Mouse (Mus musculus) hindbrain, embryonic 12.5 days (tissue): ENCODE results near the gene Pip4k2b. TPM values are rescaled to one million over a fixed set of nuclear protein-coding genes. Genes with fewer than 3 reads are reported as not detected.
A peak's percentile ranks its signal among the peaks of the same experiment; 100 is the strongest.
"Not testable (repeated sequence)": the region's sequence is repeated elsewhere in the genome, so short reads cannot be mapped to it uniquely, and the experiment has no call there.

ENCODE experiments used
- ATAC-seq: fragments of 200-750 bp; cut with Nextera tagmentation; 2 replicates; pipeline ENCODE4 v1.8.0; 2017; ENCODE audit warnings: moderate TSS enrichment; ENCODE audit not compliant: low FRiP score
- H3K27ac ChIP-seq: fragments of 300-500 bp; sonication (generic); 2 replicates; pipeline ENCODE4 v1.5.1; 2016; ENCODE audit warnings: mild to moderate bottlenecking
- H3K27me3 ChIP-seq: fragments of 300-500 bp; sonication (generic); 2 replicates; pipeline ENCODE4 v1.6.1; 2016; ENCODE audit warnings: mild to moderate bottlenecking
- H3K36me3 ChIP-seq: fragments of 300-500 bp; sonication (generic); 2 replicates; pipeline ENCODE4 v1.6.1; 2016; ENCODE audit warnings: mild to moderate bottlenecking
- H3K4me1 ChIP-seq: fragments of 300-500 bp; sonication (generic); 2 replicates; pipeline ENCODE4 v1.6.1; 2016
- H3K4me2 ChIP-seq: fragments of 300-500 bp; sonication (generic); replicated peaks from 2 replicates; pipeline ENCODE4 v1.6.1; 2016; ENCODE audit warnings: mild to moderate bottlenecking
- H3K4me3 ChIP-seq: fragments of 300-500 bp; sonication (generic); 2 replicates; pipeline ENCODE4 v1.5.1; 2016; ENCODE audit warnings: mild to moderate bottlenecking
- H3K9ac ChIP-seq: fragments of 300-500 bp; sonication (generic); 2 replicates; pipeline ENCODE4 v1.6.1; 2016; ENCODE audit warnings: mild to moderate bottlenecking, moderate library complexity
- H3K9me3 ChIP-seq: fragments of 300-500 bp; sonication (generic); replicated peaks from 2 replicates; pipeline ENCODE4 v1.6.1; 2016; ENCODE audit warnings: mild to moderate bottlenecking
- WGBS: fragments of 180-500 bp; shearing (Covaris S2); methylation state at CpG from one replicate; pipeline ENCODE4 v1.1.7; 2016; 5-methylcytosine and 5-hydroxymethylcytosine counted together
- polyA plus RNA-seq: library from polyadenylated mRNA; unstranded; fragments of >200 nt; fragmentation: Nextera tagmentation; extraction: Ambion mirVana; gene quantifications from 2 replicates; pipeline ENCODE4 v1.2.1, GENCODE M21; 2016

The Pip4k2b gene
- polyA plus RNA-seq, 1 experiment from 2014 or later, result 2.6 TPM

DNA sequence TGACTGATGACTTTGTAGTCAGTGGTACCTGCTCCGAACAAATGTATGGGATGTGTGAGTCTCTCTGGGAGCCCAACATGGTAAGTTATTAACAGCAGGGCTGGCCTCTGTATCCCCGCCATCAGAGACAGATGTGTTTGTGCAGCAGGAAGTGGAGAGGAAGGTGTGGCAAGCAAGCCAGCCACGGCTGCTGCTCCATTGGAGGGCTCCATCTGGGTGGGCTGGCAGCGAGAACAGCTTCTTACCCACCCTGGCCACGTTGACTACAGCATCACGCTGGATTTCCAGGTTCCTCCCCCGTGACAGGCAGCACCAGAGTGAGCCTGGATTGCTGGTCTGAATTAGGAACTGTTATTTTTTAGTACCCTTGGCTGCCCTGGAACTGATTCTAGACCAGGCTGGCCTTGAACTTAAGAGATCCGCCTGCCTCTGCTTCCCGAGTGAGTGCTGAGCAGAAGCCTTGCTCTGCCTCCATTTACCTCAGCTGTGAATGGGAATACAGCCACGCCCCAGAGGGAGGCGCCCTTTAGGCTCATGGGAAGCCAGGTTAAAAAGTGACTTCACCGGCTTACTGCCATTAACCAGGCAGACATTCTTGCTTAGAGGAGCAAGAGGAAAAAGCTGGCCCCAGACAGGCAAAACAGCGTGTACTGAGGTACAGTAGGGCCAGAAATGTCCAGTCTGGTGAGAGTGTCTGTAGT is 33.2 kb downstream of the Pip4k2b start:
- Histone ChIP-seq H3K4me1 (no peaks in the 10 kb centered on the region), H3K27me3 (no peaks in the 10 kb centered on the region), H3K36me3 (peaks cover 79% of the 10 kb centered on the region), H3K27ac (no peak overlapping the region), H3K9ac (no peak overlapping the region), H3K4me2 (no peak overlapping the region), H3K9me3 (0 out of 2 replicates have a peak, but pooled peaks cover 6% of the 10 kb centered on the region), H3K4me3 (no peak overlapping the region)
- no peak for ATAC-seq
- 86% methylated on average over 13 of the region's 13 CpGs for WGBS

DNA sequence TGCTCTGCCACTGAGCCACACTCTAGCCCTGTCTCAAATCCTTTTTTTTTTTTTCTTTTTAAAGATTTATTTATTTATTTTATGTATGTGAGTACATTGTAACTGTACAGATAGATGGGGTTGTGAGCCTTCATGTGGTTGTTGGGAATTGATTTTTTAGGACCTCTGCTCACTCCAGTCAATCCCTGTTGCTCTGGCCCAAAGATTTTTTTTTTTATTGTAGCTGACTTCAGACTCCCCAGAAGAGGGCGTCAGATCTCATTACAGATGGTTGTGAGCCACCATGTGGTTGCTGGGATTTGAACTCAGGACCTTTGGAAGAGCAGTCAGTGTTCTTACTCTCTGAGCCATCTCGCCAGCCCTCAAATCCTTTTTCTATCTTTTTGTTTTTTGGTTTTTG is 34.4 kb downstream of the Pip4k2b start:
- H3K4me1 ChIP-seq, H3K27me3 ChIP-seq, H3K9me3 ChIP-seq, H3K27ac ChIP-seq, H3K4me3 ChIP-seq, ATAC-seq, H3K9ac ChIP-seq, H3K4me2 ChIP-seq: not testable (repeated sequence)
- H3K36me3 ChIP-seq, result peaks cover 76% of the 10 kb centered on the region
- 83% methylated on average over 2 of the region's 2 CpGs for WGBS

DNA sequence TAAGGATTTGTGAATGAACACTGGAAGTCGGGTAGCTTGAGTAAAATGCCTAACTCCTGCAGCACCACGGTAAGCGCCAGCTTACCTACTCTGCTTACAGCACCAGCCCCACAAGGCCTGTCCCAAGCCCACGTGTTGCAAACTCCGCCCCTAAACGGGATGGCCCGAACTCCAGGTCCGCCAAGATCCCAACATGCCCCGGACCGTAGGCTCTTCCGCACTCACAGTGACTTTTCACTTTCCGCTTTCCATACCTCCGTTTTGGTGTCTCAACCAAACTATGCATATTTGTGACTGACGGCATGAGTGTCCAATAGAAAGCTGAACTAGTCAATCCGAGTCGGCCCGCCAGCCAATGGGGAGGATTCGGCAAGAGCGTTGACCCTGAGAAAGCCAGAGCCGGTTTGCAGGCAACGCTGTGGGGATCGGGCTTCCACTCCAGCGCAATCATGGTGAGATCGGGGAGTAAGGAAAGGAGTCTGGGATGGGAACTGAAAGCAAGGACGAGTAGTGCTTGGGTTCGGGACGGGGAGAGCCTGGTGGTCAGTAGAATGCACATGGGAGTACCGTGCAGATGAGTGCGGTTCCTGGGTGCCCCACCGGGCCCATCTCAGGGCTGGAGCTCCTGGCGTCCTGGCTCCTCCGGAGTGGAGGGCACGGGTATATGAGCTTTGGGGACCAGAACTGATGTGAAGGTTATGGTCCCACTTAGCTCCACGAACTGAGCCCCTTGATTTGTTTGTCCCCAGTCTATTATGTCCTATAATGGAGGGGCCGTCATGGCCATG is 41.3 kb downstream of the Pip4k2b start, which contains the start of gene Psmb3:
Psmb3 (plus strand) TSS at position 361 of the 788 bp plus-strand sequence.
- Histone ChIP-seq H3K4me1 (peaks cover 23% of the 10 kb centered on the region), H3K9me3 (no peaks in the 10 kb centered on the region), H3K4me2 (peak within 1 kb of the TSS; percentile 87), H3K9ac (peak within 1 kb of the TSS; percentile 80), H3K27ac (peak within 1 kb of the TSS; percentile 68), H3K4me3 (peak within 1 kb of the TSS; percentile 85), H3K27me3 (no peaks in the 10 kb centered on the region), H3K36me3 (peaks cover 25% of the 10 kb centered on the region)
- peak; percentile 81 for ATAC-seq
- WGBS, result under 1% methylated on average over 35 of the region's 35 CpGs

DNA sequence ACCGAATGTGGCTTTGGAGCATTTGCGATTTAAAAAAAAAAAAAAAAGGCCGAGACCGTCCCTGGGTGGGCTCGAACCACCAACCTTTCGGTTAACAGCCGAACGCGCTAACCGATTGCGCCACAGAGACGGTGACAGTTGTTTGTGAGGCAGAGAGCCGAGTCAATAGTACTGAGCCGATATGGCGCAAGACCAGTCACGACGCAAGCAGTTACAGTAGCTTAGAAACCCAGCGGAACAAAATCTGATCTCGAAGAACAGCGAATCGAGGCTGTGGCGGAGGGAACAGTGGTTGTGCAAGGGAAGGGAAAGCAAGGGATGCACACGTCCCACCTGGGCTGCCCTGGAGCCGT is 42.1 kb downstream of the Pip4k2b start:
- peaks cover 17% of the 10 kb centered on the region for H3K36me3 ChIP-seq
- under 1% methylated on average over 24 of the region's 24 CpGs for WGBS
- peak overlapping the region; percentile 59 for H3K9ac ChIP-seq
- peak overlapping the region; percentile 87 for H3K4me2 ChIP-seq
- no peaks in the 10 kb centered on the region for H3K9me3 ChIP-seq
- no peaks in the 10 kb centered on the region for H3K27me3 ChIP-seq
- peak overlapping the region; percentile 85 for H3K4me3 ChIP-seq
- ATAC-seq, result peak; percentile 3; the same call in 1 of the 2 replicates
- peaks cover 31% of the 10 kb centered on the region for H3K4me1 ChIP-seq
- H3K27ac ChIP-seq, result peak overlapping the region; percentile 64

DNA sequence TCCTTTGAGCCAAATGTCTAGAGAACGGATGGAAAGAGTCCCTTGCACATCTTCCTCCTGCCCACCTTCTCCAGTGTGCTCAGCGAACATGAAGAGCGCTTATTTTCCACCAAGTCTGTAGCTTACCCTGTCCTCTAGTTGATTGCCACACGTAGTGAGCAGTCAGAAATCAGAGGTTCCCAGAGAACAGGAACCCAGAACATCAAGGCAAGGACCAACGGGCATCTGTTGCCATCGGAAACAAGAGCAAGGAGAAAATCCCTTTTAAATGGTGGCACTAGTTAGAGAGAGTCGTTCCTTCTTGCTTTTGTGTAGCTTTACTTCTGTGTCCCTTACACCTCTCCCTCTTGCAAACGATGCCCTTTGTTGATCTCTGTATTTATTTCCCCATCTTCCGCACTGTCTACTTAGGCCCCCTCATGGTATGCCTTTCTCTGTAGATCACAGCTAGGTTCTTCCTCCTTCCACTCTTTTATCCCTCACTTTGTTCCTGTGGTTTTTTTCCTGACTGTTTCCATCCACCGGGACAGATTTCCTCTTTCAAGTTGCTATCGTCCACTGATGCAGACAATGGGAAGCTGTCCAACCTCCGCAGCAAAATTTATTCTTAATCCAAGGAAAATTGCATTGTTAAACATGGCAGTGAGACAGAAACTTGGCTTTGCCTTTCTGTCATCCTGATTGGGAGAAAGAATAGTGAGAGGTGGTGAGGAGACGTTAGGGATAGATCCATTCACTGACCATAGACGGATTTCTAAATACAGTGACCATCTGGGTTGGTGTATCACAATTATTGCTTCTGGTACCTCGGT is 42.7 kb downstream of the Pip4k2b start:
- 54% methylated on average over 15 of the region's 15 CpGs for WGBS
- Histone ChIP-seq H3K4me1 (peaks cover 37% of the 10 kb centered on the region), H3K9me3 (no peaks in the 10 kb centered on the region), H3K9ac (peak overlapping the region; percentile 59; the same call in 1 of the 2 replicates), H3K27ac (peak overlapping the region; percentile 30; the same call in 1 of the 2 replicates), H3K36me3 (peaks cover 11% of the 10 kb centered on the region), H3K27me3 (no peaks in the 10 kb centered on the region), H3K4me3 (peak overlapping the region; percentile 85), H3K4me2 (peak overlapping the region; percentile 87)
- no peak for ATAC-seq

DNA sequence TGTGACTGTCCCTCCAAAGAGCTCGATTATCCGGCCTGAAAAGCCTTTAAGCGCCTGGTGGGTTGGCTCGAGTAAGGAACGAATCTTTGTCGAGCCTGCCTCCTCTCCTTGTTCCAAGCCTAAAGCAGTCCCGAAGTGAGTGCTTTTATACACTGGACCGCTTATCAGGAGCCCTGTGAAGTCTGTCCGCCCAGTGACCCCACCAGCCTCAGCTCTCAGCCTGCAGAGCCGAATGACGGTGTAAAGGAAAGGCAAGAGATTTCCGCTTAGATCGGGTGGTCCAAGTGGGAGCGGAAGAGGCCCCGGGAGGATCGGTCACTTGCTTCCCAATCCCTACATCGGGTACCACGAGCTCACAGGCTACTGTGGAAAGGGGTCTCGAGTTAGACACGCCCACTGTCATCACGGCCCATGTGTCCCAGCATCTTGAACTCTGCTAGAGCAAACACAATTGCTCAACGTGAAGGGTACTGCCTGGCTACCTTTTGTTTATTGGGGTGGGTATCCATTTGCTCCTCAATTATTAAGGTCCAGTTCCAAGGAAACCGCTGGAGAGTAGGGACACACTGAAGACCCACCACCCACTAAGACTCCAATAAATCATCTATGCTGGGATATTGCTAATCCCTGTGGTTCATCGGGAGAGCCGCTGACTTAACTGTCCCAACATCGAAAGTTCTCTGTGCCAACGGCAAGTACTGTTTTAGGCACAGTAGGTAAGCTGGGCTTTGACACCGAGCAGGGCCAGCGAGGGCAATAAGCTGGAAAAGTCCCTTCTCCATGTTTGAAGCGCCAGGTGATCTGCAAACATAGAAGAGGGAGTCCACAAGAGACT is 43.5 kb downstream of the Pip4k2b start:
- Histone ChIP-seq H3K27ac (peak overlapping the region; percentile 99), H3K4me3 (peak overlapping the region; percentile 85), H3K9ac (peak overlapping the region; percentile 83), H3K27me3 (no peaks in the 10 kb centered on the region), H3K36me3 (peaks cover 3% of the 10 kb centered on the region; the same call in 1 of the 2 replicates), H3K9me3 (no peaks in the 10 kb centered on the region), H3K4me1 (peaks cover 45% of the 10 kb centered on the region), H3K4me2 (peak overlapping the region; percentile 87)
- no peak for ATAC-seq
- WGBS, result 17% methylated on average over 30 of the region's 30 CpGs

DNA sequence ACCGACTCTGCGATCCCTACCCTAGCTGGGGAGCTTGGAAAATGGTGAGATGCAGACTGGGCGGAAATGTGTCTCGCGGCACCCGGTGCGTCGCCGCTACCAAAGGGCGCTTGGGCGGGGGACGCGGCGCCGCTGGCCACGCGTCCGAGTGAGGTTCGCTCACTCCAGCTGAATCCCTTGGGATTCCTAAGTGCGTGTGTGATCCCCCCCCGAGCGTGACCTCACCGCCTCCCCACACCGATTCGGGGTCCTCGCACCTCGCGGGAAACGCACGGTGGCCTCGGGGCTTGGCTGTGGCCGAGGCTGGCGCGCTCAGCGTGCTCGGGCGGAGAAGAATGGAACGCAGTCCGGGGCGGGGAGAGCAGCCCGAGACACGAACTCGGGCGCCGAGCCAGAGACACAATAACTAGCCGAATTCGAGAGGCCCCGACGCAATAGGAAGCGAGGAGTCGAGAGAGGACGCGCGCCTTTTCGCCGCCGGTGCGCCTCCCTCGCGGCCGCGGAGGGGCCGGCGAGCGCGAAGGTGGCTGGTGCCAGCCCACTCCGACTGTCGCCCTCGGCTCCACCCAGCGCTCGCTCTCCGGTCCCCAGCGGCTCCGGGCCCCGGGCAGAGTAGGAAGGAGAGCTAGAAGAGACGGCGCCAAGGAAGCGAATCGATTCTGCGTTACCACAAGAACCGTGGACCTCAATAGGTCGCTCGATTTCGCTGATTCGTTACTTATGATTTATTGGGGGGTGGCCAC is 44.3 kb downstream of the Pip4k2b start, which contains the start of gene Pcgf2:
Pcgf2 (minus strand) TSS at position 495 of the 743 bp plus-strand sequence.
- ATAC-seq, result peak; percentile 23
- peak within 1 kb of the TSS; percentile 99 for H3K27ac ChIP-seq
- H3K4me2 ChIP-seq, result peak within 1 kb of the TSS; percentile 87
- H3K36me3 ChIP-seq, result no peaks in the 10 kb centered on the region
- peak within 1 kb of the TSS; percentile 83 for H3K9ac ChIP-seq
- H3K27me3 ChIP-seq, result no peaks in the 10 kb centered on the region
- H3K4me1 ChIP-seq, result peaks cover 53% of the 10 kb centered on the region
- peak within 1 kb of the TSS; percentile 85 for H3K4me3 ChIP-seq
- WGBS, result under 1% methylated on average over 85 of the region's 85 CpGs
- H3K9me3 ChIP-seq, result no peaks in the 10 kb centered on the region

DNA sequence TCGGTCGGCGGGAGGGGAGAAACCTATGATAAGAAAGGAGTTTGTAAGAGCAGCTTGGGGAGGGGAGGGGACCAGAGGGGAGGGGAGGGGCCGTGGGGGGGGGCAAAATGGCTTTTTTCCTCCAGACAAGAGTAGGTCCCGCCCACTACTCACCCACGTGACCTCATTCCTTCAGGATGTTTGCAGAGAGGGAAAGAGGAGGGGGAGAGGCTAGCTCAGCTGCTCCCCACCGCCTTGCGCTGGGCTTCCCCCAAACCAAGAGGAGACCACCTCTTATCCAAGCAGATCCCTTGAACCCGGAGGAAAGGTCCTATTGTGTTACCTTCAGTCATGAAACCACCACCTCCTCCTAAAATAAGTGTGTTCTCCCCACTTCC is 44.9 kb downstream of the Pip4k2b start:
- Histone ChIP-seq H3K36me3 (no peaks in the 10 kb centered on the region), H3K9me3 (no peaks in the 10 kb centered on the region), H3K4me2 (peak overlapping the region; percentile 87), H3K27ac (peak overlapping the region; percentile 99), H3K9ac (peak overlapping the region; percentile 83), H3K27me3 (no peaks in the 10 kb centered on the region), H3K4me1 (peaks cover 56% of the 10 kb centered on the region), H3K4me3 (peak overlapping the region; percentile 85)
- WGBS, result 2% methylated on average over 6 of the region's 9 CpGs
- ATAC-seq, result peak; percentile 39

DNA sequence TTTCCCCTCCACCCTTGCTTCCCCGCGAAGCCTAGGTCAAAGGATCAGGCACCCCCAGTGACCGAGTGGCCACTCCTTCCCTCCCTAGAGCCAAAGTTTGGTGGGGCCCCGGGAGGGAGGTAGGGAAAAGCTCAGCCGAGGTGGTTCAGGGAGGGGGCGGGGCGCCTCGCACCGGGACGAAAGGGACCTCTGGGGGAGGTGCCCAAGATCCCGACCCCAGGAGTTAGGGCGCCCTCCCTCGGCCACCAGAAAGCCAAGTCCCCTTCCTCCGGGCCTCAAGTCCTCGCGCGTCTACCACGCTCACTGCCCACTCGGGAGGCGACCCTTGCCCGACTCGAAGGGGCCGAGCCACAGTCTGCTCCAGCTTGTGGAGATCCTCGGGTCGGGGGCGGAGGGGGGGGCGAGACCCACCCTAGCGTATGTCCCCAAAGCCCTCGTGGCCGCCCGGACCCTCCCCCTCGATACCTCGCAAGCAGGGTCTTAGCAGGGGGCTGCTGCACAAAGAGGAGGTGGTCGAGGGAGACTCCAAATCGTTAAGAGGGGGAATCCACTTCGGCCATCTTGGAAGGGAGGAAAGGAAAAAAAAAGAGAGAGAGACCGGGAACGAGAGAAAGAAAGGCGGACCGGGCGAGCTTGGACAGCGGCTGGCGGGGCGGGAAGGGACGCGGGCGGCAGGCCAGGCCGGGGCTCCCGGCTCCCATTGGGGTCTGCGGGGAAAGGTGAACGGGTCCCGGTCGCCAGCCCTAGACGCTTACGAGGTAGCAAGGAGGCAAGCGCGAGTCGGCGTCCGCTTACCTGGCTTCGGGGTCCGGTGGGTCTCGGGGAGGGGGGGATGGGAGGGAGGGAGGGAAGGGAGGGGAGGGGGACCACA is 45.5 kb downstream of the Pip4k2b start:
- H3K9me3 ChIP-seq, result no peaks in the 10 kb centered on the region
- H3K36me3 ChIP-seq, result no peaks in the 10 kb centered on the region
- H3K4me2 ChIP-seq, result peak overlapping the region; percentile 87
- WGBS, result under 1% methylated on average over 60 of the region's 63 CpGs
- H3K27me3 ChIP-seq, result no peaks in the 10 kb centered on the region
- H3K27ac ChIP-seq, result peak overlapping the region; percentile 99
- H3K4me1 ChIP-seq, result peaks cover 56% of the 10 kb centered on the region
- ATAC-seq, result peak; percentile 1; the same call in 1 of the 2 replicates
- peak overlapping the region; percentile 83 for H3K9ac ChIP-seq
- H3K4me3 ChIP-seq, result peak overlapping the region; percentile 85

DNA sequence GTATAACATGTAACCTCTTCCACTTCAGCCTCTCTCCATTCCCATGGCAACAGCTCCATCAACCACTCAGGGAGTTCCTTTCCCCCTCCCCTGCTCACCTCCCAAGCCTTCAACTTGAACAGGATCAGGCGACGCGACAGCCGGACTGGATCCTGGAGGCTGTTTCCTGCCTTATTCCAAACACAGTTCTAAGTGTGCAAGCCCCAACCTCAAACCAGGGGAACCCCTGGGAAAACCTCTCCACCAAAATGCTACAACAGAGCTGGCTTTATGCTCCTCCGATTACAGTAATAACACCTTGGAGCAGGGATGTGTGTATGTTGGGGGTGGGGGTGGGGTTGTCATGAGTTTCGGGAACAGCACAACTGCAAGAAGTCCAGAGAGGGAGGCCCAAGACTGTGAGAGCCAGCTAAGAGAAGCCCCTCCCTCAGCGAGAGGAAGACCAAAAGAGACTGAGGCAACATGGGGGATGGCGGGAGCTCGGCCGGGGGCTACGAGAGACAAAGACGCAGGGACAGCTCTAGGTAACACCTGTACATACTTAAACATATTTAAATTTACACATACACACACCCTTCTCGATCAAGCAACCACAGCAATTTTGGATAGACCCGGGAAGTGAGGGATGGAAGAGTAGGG is 46.5 kb downstream of the Pip4k2b start:
- Histone ChIP-seq H3K27ac (peak overlapping the region; percentile 99), H3K36me3 (peaks cover 4% of the 10 kb centered on the region; the same call in 1 of the 2 replicates), H3K4me3 (peak overlapping the region; percentile 85), H3K4me1 (peaks cover 56% of the 10 kb centered on the region), H3K4me2 (peak overlapping the region; percentile 87), H3K9ac (peak overlapping the region; percentile 83), H3K9me3 (no peaks in the 10 kb centered on the region), H3K27me3 (no peaks in the 10 kb centered on the region)
- WGBS, result 2% methylated on average over 14 of the region's 14 CpGs
- ATAC-seq, result no peak
